Mouse (Mus musculus): ENCODE results near the gene Bdh1.

- TF ChIP-seq CTCF (IDR thresholded peaks at IDR 0.05; ENCODE audit: low read depth) (peak; percentile 86), EP300 (IDR thresholded peaks at IDR 0.05; ENCODE audit: low read depth) (no peak)
Measured at GRCm38 (mm10) chr16:31458229-31458918, 36.3 kb downstream of the Bdh1 start.

Data from heart, postnatal 0 days (tissue).